In the genomic region with DNA sequence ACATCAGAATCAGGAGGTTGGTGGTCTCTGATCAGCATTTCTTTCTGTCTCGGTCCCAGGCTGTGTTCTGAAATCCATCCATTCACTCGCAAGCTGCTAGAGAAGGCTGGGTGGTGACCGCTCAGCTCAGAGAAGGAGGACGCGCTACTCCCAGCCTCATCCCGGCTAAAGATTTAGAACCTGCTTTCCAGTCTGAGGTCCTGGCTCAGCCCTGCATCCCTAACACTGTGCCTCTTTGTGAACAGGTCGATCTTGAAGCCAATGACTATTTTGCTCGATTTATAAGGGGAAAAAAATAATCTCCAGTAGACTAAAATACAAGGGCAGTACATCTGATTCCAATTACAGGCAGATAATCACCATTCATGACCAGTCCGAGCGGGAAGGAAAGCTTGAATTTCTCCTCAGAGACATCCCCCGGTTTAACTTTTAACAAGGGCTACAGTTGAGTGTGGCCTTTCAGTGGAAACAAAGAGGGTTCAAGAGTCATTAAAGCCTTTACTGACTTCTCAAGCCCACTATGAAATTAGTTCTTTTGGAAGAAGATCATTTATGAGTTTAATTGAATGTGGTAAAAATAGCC, we compare ENCODE assay signal across 18 mouse cellular contexts.
"Had no signal": no experiment of that assay in that cellular context is flagged by ENCODE, and none has a peak within 500 bp of the region (broad histone marks: within the 10 kb centered on the region; RNA-seq: fewer than 3 reads in every experiment).

No protein-coding gene starts in this region.

- DNase-seq: kidney, adult 2 months; kidney, postnatal 14 days; liver; liver, embryonic 13.5 days; liver, postnatal 0 days; lung, postnatal 14 days; right cerebral cortex, postnatal 4 days; spleen, adult 18-20 months; thymus, adult 2 months; thymus, postnatal 25 days had no signal

- ATAC-seq: liver, postnatal 0 days; midbrain, embryonic 16.5 days had no signal

- H3K9me3 ChIP-seq: kidney, embryonic 15.5 days; liver, embryonic 13.5 days; lung, embryonic 15.5 days; neural tube, embryonic 13.5 days; stomach, embryonic 15.5 days had no signal

- H3K4me1 ChIP-seq: liver, embryonic 13.5 days; megakaryocyte, embryonic 14.5 days; neural tube, embryonic 13.5 days had no signal

- H3K36me3 ChIP-seq: kidney, embryonic 15.5 days; liver, embryonic 13.5 days; lung, embryonic 15.5 days; neural tube, embryonic 13.5 days; stomach, embryonic 15.5 days had no signal

- H3K4me2 ChIP-seq: kidney, embryonic 15.5 days; liver, embryonic 13.5 days; lung, embryonic 15.5 days; midbrain, embryonic 11.5 days; neural tube, embryonic 13.5 days; stomach, embryonic 15.5 days had no signal

- H3K9ac ChIP-seq: kidney, embryonic 15.5 days; liver, embryonic 13.5 days; liver, postnatal 0 days; lung, embryonic 15.5 days; neural tube, embryonic 13.5 days; stomach, embryonic 15.5 days had no signal

- H3K4me3 ChIP-seq: kidney, embryonic 15.5 days; liver, embryonic 13.5 days; lung, embryonic 15.5 days; megakaryocyte, embryonic 14.5 days; neural tube, embryonic 13.5 days; stomach, embryonic 15.5 days had no signal

- H3K27me3 ChIP-seq: kidney, embryonic 15.5 days; liver, embryonic 13.5 days; lung, embryonic 15.5 days; megakaryocyte, embryonic 14.5 days; neural tube, embryonic 13.5 days; stomach, embryonic 15.5 days had no signal

- H3K27ac ChIP-seq: kidney, embryonic 15.5 days; liver, embryonic 13.5 days; lung, embryonic 15.5 days; macrophage; neural tube, embryonic 13.5 days; stomach, embryonic 15.5 days had no signal
